Mouse (Mus musculus): ENCODE results near the gene Dbn1. TPM values are rescaled to one million over a fixed set of nuclear protein-coding genes. Genes with fewer than 3 reads are reported as not detected.
"Not testable (repeated sequence)": the region's sequence is repeated elsewhere in the genome, so short reads cannot be mapped to it uniquely, and the experiment has no call there.

The Dbn1 gene
- total RNA-seq, 2 experiments from 2014 or later = 356 to 398 TPM

DNA sequence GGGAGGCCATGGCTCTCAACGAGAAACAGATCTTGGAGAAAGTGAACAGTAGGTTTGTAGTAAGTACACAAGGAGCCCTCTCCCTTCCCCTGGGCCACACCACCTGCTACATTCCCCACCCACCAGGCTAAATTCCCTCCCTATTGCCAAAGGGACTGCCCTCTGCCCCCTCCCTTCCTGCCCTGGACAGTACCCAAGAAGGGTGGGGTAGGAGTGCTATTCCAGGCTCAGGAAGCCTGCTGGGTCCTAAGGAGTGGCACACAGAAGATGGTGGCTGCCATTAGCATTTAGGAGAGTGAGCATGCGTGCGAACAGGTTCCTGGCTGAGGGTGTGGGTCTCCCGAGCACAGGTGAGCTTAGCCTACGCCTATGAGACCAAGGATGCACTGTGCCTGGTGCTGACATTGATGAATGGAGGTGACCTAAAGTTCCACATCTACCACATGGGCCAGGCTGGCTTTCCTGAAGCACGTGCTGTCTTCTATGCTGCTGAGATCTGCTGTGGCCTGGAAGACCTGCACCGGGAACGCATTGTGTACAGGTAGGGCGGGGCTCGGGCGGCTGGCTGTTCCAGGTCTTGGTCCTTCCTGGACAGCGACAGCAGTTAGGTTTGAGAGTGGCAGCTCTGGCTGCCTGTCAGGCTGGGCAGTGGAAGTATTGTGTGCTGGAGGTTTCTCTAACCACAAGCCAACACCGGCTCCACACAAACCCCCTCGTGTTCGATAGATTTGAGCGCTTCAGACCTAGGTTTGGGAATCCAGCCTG lies 35.9 kb downstream of the Dbn1 start:
- DNase-seq (ENCODE audit: extremely low spot score in 1 of 2, low spot score in 1 of 2) = no peak

DNA sequence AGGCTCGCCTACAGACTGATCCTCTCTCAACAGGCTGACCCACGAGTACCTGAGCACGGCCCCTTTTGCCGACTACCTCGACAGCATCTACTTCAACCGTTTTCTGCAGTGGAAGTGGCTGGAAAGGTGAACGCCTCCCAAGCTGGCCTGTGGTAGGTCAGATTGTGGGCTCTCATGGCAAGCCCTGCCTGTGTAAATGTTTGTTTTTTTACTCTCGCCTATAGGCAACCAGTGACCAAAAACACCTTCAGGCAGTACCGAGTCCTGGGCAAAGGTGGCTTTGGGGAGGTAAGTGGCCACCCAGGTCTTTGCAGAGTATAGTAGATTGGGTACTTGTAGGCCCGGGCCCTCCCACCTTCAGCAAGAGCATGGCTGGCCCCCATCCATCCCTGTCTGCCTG lies 36.6 kb downstream of the Dbn1 start:
- DNase-seq (ENCODE audit: extremely low spot score in 1 of 2, low spot score in 1 of 2) = no peak

- no peak for DNase-seq (ENCODE audit: extremely low spot score in 1 of 2, low spot score in 1 of 2)
Observed at GRCm38 (mm10) chr13:55450511-55450980, 37.4 kb downstream of the Dbn1 start.

DNA sequence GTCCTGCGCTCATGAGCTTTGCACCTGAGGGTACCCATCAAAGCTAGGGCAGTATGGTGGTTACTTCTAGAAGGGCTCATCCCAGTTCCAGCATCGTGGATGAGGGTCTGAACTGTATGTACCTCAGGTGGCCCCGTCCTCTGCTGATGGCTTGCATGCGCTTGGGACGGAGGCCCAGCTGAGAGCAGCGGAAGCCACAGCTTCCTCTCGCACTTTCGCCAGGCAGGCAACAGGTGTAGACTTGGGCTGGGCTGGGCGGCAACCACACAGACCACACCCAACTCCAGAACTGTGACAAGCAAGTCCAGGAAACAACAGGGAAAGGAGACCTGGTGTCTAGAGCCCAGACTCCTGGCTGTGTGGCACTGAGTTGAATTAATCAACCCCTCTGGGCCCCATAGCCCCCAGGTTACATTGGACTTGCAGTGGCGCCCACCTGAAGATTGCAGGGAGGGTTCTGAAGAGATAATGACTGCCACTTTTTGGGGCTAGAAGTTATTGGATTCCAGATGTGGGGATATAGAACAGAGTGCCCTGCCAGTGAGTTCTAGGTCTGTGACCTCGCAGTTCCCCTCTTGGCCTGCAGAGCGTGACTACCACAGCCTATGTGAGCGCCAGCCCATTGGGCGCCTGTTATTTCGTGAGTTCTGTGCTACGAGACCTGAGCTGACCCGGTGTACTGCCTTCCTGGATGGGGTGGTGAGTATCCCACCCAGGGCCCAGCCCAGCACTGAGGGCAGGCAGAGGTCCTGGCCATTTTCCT lies 38.1 kb downstream of the Dbn1 start:
- DNase-seq (ENCODE audit: extremely low spot score in 1 of 2, low spot score in 1 of 2) = no peak

DNA sequence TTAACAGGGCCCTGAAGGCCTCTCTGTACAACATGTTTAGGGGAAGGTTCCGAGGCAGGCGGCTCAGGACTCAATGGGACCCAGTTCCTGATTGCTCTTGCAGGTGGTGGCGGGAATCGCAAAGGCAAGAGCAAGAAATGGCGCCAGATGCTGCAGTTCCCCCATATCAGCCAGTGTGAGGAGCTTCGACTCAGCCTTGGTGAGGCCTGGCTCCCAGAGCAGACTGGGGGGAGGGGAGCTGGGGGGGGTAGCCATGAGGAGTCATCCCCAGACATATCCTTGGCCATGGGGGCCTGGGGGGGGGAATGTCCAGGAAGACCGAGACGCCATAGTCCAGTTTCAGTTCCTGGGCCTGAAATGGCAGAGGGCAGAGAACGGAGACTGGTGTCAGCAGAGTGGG lies 38.7 kb downstream of the Dbn1 start:
- no peak for DNase-seq (ENCODE audit: extremely low spot score in 1 of 2, low spot score in 1 of 2)

DNA sequence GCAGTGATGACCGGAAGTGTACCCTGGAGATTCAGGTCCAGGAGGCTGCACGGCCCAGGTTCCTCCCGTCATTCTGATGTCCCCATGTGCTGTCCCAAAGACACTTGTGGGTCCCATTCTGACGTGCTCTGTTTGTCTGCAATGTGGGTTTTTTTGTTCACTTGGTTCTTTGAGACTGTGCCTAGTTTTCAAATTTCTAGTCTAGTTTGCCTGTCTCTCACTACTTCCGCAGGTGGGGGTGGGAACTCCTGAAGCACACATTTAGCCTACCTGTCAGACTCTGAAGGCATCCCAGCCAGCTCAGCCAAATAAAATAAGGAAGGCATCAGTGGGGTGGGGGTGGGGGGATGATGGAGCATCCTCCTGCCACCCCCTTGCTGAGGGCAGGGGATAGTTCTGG lies 39.8 kb downstream of the Dbn1 start:
- no peak for DNase-seq (ENCODE audit: extremely low spot score in 1 of 2, low spot score in 1 of 2)

- DNase-seq (ENCODE audit: extremely low spot score in 1 of 2, low spot score in 1 of 2) = no peak
Observed at GRCm38 (mm10) chr13:55447543-55447943, 40.4 kb downstream of the Dbn1 start.

DNA sequence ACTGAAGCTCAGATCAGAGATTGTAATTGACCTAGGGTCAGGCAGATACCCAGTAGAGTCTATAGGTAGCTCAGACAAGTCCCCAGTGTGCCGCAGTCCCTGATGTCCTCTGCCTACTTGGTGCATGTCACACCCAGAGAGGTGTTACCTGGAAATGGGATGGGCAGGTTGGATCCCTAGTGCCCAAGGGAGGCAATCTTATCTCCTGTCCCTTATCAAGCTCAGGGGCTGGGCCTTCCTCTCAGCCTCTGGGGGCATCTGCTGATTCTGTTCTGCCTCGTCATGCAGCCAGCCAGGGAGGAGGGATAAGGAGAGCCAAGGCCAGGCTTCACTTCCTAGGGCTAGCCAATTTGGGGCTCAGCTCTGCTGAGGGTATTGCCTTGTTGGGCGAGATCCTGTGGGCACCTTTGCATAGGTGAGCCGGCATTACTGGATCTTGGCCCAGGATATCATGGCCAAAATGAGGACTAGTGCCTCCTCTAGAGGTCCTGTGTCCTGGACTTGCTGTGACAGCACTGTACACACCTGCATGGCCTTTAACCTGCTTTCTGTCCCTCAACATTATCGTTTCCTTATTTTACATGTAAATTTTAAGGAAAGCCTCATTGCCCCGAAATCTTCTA lies 41.3 kb downstream of the Dbn1 start:
- DNase-seq (ENCODE audit: extremely low spot score in 1 of 2, low spot score in 1 of 2) = no peak

DNA sequence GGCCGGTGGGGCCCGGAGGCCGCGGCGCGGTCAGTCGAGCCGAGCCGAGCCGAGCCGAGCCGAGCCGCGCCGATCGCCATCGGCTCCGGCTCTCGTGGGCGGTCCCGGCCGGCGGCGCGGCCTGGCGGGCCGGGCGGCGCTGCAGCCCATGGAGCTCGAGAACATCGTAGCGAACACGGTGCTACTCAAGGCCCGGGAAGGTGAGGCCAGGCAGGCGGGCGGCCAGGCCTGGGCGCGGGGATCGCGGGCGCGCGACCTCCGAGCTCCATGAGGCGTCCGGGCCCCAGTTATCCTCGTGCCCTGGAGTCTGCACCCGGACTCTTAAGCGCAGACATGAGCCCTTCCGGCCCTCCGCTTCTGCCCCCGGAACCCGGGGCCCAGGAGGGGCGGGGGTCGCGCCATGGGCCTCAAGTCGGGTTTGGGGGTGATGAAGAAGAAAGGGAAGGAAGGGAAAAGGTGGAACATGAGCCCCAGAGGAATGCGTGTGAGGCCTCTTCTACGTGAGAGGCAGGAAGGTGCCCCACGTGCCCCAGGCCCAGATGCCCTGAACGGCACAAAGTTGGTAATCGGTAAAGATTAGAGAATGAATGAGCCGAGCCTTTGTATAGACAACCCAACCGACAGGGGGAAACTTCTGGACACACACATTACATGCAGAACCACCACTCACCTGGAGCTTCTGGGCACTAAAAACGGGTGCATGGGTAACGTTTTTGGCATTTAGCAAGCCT lies 42.4 kb downstream of the Dbn1 start:
- no peak for DNase-seq (ENCODE audit: extremely low spot score in 1 of 2, low spot score in 1 of 2)

DNA sequence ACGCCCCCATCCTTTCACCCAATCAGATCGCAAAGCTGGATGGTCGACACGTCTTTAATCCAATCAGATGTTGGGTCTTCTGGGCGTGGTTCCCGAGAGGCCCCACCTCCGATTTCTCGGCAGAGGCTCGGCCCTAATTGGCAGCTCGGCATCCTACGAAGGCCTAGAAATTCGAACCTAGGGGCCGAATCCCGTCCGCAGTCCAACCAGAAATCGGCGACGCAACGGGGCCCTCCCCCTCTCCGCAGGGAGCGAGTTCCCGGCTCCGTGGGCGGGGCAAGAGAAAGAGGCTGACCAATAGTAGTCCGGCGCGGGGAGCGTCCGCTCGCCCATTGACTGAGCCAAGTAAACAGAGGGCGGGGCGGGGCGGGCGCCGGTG lies 43.0 kb downstream of the Dbn1 start, which contains the start of gene Grk6:
Gene Grk6 (plus strand): TSS at position 136 of the 379 bp plus-strand sequence.
- DNase-seq (ENCODE audit: extremely low spot score in 1 of 2, low spot score in 1 of 2) = peak; percentile 93 to 94

DNA sequence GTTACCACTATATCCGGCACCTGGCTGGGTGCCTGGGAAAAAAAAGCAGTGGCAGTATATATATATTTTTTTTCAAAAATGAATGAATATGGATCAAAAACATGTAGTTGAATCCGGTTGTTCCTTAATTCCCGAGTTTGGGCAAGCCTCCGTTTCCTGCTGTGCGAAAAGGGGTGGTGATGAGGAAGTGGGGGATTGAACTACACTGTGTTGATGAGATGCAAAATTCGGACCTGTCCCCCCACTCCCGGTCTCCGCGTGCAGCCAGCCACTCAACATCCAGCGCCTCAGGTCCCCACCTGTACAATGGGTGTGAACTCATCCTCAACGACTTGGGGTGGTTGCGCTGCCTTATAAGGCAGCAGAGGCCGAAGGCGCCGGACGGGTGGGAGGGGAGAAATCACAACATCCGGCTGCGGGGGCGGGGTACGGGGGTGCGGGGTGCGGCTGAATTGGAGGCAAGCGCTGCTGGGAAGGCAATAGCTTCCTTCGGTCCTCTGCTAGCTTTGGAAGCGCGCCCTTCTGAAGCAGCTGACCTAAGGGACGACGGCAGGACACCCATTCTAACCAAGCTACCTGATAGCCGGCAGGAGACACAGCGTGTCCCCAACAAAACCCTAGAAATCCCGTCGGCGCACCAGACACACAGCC lies 43.5 kb downstream of the Dbn1 start:
- DNase-seq (ENCODE audit: extremely low spot score in 1 of 2, low spot score in 1 of 2) = no peak

- no peak for DNase-seq (ENCODE audit: extremely low spot score in 1 of 2, low spot score in 1 of 2)
Observed at GRCm38 (mm10) chr13:55443799-55444285, 44.1 kb downstream of the Dbn1 start.

DNA sequence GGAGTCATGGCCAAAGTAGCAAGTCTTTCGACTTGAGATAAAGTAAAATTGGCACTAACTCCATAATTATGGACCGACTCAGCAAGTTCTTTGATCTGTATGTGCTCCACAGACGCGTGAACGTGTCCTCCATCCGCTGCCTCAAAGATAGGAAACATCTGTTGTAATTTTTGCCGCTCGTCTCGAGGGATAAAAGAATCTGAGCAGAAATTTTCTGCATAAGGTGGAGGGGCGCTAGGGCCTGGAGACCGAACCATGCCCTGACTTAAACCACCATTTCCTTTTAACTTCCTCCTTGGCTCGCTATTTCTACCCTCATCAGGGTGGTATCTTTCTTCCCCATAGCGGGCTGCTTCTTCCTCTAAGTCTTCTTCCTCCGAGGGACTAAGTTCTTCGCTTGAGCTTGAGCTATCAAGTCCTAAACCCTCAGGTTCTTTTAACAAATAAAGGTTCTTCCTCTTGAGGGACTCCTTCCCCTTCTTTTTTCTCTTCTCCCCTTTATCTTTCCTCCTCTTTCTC lies 50.7 kb downstream of the Dbn1 start:
- not testable (repeated sequence) for DNase-seq (ENCODE audit: extremely low spot score in 1 of 2, low spot score in 1 of 2)

DNA sequence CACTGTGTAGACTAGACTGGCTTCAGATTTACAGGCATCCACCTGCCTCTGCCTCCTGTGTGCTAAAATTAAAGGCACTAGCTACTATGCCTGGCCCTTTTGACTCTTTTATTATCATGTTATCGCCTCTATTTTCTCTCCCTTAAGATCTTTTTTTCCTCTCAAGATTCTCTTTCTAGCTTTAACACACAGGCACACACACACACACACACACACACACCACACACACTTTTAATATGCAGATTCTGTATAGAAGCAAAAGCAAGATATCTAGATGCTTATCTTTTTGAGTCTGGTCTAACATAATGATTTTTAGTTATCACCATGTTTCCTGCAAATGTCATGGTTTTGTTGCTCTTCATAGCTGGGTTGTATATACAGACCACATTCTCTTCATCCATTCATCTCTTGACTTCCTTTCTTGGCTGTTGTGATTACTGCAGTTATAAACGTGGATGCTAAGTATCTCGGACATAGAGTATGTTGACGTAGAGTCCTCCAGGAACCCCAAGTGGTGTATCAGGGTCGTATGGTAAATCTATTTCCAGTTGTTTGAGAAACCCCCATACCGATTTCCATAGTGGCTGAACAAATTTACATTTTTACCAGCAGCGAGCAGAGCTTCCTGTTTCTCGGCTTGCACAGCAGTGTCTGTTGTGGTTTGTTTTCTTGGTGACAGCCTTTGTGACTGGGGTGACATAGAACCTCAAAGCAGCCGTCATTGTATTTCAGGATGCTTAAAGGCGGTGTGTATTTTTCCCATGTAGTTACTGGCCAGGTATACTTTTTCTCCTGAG lies 55.8 kb downstream of the Dbn1 start:
- no peak for DNase-seq (ENCODE audit: extremely low spot score in 1 of 2, low spot score in 1 of 2)

GRCm38 (mm10) chr13:55430566-55430965 lies 57.3 kb downstream of the Dbn1 start:
- no peak for DNase-seq (ENCODE audit: extremely low spot score in 1 of 2, low spot score in 1 of 2)

DNA sequence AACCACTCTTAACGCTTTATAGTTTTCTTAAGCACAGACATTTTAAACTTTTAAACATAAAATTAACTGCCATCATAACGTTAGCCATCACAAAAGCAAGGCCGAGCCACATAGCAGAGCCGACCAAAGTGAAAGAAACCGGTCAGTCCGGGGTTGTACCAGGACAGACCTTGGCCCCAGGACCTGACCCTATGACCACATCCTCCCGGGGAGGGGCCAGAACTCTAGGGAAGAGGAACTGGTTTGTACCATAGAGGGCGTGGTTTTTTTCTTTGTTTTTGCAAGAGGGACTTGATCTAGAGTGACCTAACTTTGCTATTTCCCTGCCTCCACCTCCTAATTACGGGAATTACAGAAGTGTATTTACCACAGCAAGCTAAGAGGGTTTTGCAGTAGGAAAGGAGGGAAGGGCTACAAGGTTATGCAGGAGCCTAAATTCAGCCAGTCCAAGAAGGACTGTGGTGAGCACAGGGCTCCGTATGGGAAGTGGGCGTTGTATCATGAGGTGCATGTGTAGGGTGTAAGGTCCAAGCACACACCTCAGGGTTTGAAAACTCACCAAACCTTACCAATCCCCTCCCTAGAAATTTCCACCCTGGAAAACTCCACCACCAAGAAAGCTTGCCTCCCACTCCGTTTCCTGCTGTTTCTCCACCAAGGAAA lies 58.6 kb downstream of the Dbn1 start:
- no peak for DNase-seq (ENCODE audit: extremely low spot score in 1 of 2, low spot score in 1 of 2)

DNA sequence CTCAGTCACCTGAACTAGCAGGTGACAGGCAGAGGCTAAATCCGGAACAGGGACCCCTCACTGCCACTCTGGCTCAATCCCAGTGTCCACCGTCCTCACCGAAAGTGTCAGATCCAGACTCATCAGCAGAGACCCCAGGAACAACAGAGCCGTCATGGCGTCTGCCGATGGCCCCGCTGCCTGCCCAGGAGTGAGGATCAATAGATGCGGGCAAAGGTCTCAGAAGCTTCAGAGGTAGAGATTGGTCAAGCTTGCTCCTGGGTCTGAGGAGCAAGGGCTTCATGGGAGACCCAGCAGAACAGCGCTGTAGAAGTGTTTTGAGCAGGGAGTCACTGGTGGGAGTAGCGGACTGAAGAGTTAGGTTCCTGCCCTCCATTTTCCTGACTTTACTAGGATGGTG lies 61.3 kb downstream of the Dbn1 start, which contains the start of gene F12:
Gene F12 (minus strand): TSS at position 181 of the 400 bp plus-strand sequence.
- no peak for DNase-seq (ENCODE audit: extremely low spot score in 1 of 2, low spot score in 1 of 2)
